Mouse (Mus musculus) olfactory bulb, adult 2 months (tissue): ENCODE measurements around the gene Gm17490.

Experiments used
- CTCF ChIP-seq: fragments of 200-500 bp; IDR thresholded peaks from 2 replicates; pipeline ENCODE4 v1.5.1; 2012; ENCODE audit warnings: low read depth, mild to moderate bottlenecking, low read length, moderate library complexity; ENCODE audit not compliant: insufficient read depth
- POLR2A ChIP-seq: fragments of 200-500 bp; IDR thresholded peaks from 2 replicates; pipeline ENCODE4 v1.6.1; 2012; ENCODE audit warnings: mild to moderate bottlenecking, low read depth, low read length, moderate library complexity; ENCODE audit not compliant: insufficient read depth

DNA sequence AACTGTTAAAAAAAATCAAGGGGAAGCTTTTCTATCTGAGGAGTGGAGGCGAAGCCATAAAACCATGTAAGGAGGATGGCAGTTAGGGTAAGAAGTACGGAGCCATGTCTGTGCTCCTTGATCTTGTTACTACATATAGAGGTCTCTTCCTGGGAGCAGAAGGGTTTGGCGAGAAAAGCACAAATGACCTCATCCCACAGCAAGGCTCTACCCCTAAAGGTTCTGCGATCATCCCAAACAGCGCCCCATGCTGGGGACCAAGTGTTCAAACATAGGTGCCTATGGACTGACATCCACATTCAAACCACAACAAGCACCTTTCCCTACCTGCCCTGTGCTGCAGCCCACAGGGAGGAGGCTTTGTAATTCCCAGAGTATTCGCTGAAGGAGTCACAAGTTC, 38.3 kb upstream of the Gm17490 start:
- TF ChIP-seq POLR2A (no peak), CTCF (no peak)
